Mouse (Mus musculus) liver, adult 2 months (tissue): ENCODE measurements around the gene Fam122a.

Source experiments
- CTCF ChIP-seq: fragments of 200-500 bp; IDR thresholded peaks from 2 replicates; pipeline ENCODE4 v1.5.1; 2011; ENCODE audit warnings: low read depth, low read length, control low read depth
- POLR2A ChIP-seq: fragments of 200-500 bp; IDR thresholded peaks from 2 replicates; pipeline ENCODE4 v1.6.1; 2011; ENCODE audit warnings: low read length, control low read depth; ENCODE audit not compliant: insufficient read depth; ENCODE audit errors: extremely low read depth

GRCm38 (mm10) chr19:24472512-24472911, 4.6 kb downstream of the Fam122a start:
- TF ChIP-seq POLR2A, result no peak
- no peak for TF ChIP-seq CTCF
